Mouse (Mus musculus): ENCODE data around the gene Lcor. TPM values are rescaled to one million over a fixed set of nuclear protein-coding genes. Genes with fewer than 3 reads are reported as not detected.

Lcor gene
- total RNA-seq, 2 experiments from 2014 or later, result 19.0 to 21.4 TPM

DNA sequence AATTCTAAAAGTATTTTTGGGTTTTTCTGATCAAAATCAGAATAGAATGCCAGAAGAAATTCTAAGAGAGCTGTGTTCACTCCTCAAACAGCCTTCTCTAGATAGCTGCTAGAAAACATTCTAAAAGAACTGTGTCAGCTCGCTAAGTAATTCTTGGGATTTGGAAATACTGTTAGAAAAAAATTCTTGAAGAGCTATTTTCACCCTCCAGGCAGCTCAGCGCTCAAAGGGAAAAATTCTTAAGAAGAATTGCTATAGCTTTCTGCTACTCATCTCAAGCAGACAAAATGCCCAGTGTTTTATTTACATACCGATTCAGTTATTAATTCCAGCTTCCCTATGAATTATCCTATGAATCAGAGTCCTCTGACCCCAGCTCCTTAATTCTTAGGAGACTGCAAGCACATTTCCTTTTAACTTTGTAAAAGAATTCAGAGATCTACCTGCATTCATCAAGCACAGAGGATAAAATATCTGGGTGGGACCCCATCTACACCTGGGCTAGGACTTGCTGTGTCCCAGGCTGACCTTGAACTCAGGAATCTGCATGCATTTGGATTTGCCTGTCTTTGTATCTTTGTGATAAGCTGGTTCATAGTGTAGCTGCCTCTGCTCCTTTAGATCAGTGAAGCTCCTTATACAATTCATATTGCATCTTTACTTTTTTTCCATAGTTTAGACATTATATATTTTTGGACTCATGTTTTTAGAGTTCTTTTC is 5.7 kb upstream of the Lcor start:
- no peak for DNase-seq

GRCm38 (mm10) chr19:41481030-41481886 is 1.2 kb upstream of the Lcor start:
- DNase-seq, result peak; percentile 4 to 30

DNA sequence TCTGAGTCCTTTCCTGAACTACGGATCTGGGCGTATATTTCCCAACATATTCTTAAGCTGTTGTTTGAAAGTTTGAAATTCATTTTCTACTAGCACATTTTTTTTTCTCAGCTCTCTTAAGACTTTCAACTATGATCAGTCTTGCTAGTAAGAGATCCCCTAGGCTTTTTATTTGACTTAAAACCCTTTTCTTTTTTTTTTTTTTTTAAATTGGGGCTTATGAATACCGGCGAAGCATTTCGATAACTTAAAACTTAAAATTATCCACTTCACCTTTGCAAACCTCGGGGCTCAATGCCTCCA is 599 bp upstream of the Lcor start:
- DNase-seq, result no peak

- DNase-seq, result peak; percentile 55 to 63
Observed at GRCm38 (mm10) chr19:41482909-41483444, 540 bp downstream of the Lcor start.

DNA sequence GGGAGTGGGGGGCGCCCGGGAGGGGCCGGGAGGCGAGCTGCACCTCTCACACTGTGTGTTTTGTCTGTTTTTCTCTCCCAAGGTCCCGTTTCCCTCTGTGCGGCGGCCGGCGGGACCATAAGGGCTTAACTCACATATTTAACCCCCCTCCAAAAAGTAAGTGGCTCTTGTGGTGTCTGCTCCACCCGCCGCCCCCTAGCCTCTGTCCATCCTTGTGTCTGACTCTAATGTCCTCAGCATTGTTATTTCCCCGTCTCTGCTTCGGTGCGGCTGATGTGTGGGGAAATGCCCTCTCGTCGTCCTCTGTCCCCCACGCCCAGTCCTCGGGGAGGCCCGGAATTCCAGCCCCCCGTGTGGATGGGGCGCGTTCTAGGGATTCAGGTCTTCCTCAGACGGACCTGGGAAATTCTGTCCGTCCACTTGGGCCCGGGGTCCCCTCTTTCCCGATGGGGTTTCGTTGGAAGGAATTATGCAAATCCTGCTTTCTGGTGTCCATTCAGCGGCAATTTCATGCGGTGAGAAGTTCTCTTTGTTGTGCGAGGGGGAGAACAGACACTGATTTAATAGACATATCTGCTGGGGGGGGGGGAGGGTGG is 1.1 kb downstream of the Lcor start:
- DNase-seq, result peak in 1 of 2 experiments; percentile 20

DNA sequence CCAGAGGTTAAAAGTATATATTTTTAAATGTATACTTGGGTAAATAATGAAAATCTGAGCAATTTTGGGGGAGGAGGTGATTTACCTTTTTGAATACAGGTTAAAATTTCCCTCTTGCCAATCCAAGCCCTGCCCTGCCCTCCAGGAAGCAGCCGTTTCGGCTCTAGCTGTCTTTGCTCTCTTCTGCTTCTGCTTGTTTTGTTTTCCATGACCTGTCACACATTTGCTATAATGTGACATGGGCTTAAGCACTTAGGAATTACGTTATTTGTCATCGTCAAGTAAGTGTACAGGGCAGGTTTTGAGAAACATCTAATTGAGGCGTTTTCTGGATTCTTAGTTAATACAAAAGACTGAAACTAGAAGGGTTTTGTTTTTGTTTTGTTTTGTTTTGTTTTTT is 1.9 kb downstream of the Lcor start:
- DNase-seq, result no peak

GRCm38 (mm10) chr19:41495382-41496032 is 13.1 kb downstream of the Lcor start:
- DNase-seq, result no peak

GRCm38 (mm10) chr19:41496058-41496457 is 13.6 kb downstream of the Lcor start:
- DNase-seq, result no peak

GRCm38 (mm10) chr19:41507872-41508271 is 25.4 kb downstream of the Lcor start:
- DNase-seq, result no peak

- DNase-seq, result no peak
Observed at GRCm38 (mm10) chr19:41514836-41515235, 32.4 kb downstream of the Lcor start.

- DNase-seq, result no peak
Observed at GRCm38 (mm10) chr19:41515549-41515948, 33.1 kb downstream of the Lcor start.

- no peak for DNase-seq
Observed at GRCm38 (mm10) chr19:41517006-41517405, 34.6 kb downstream of the Lcor start.

- DNase-seq, result no peak
Observed at GRCm38 (mm10) chr19:41519121-41519520, 36.7 kb downstream of the Lcor start.

DNA sequence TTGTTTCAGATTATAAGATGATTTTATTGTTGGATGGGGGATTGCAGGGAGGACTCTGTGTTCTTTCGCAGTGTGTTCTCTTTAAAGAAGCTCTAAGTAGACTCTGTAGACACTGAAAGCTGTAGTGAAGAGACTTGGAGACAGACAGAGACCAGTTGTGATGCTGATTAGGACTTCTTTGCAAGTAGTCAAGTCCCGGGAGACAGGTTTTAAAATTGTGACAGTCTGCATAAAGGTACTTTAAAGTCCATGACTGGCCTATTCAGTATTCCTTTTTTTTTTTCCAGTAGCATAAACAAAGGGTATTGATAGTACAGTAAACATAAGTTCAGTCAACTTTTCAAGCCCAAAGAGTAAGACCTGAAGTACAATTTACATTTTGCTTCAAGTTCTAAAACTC is 39.8 kb downstream of the Lcor start:
- no peak for DNase-seq

DNA sequence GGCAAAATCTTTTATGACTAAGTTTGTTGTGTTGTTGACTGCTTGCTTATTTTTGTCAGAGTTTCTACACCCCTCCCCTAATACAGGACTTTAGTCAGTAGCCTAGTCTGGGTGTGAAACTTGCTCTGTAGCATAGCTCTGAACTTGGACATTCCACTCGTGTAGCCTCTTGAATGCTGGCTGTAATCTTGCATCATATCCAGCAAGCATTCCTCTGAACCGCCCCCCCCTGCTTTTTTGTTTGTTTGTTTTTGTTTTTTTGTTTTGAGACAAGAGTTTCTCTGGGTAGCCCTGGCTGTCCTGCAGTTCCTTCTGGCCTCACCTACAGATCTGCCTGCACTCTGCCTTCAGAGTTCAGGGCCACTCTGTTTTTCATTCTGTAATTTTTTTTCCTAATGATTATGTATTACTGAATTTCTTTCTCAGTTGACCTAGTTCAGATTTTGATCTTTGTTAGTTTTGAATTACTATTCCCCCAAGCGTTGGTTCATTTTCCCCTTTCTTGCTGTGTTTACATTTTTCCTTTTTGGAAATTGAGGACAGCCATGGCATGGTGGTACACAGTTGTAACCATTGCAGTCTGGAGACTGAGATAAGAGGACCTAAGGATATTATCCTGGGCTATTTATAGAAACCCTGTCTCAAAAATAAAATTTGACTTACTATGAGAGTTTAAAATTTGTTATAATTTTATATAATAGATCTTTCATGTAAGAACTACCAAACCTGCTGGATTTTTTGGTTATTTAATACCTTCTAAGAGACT is 41.5 kb downstream of the Lcor start:
- no peak for DNase-seq

DNA sequence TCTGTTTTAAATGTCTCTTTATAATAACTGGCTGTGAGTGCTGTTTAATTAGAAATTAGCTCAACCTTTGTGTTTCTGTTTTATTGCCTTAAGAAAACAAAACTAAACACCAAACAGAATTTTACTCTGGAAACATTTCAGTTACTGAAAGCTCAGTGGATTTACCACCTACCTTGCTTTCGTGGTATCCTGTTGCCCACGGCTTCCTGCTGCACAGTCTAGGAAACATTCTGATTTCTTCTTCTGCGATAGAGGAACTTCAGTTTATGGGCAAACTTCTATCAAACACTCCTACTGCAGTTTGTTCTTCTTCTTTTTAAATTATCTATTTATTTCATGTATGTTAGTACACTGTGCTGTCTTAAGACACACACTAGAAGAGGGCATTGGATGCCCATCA is 46.7 kb downstream of the Lcor start:
- no peak for DNase-seq

- no peak for DNase-seq
Observed at GRCm38 (mm10) chr19:41534021-41534420, 51.6 kb downstream of the Lcor start.

- DNase-seq, result peak in 1 of 2 experiments; percentile 19
Observed at GRCm38 (mm10) chr19:41556981-41557380, 74.5 kb downstream of the Lcor start.

DNA sequence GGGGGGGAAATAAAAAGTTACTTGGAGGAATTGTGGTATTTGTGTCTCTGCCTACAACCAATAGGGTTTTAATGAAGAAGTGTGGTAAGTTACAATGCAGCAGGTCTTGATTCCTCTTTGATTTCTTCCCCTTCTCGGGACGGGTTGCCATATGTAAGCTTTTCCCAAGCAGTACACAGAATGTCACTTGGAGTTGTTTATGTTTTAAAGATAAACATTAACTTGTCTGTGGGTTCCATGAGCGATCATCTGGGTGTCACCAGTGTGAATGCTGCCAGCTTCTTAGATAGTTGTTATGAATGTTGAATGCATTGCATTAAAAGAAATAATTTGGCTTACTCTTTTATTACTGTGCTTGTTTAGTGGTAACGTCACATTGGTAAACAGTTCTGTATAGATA is 75.1 kb downstream of the Lcor start:
- no peak for DNase-seq

DNA sequence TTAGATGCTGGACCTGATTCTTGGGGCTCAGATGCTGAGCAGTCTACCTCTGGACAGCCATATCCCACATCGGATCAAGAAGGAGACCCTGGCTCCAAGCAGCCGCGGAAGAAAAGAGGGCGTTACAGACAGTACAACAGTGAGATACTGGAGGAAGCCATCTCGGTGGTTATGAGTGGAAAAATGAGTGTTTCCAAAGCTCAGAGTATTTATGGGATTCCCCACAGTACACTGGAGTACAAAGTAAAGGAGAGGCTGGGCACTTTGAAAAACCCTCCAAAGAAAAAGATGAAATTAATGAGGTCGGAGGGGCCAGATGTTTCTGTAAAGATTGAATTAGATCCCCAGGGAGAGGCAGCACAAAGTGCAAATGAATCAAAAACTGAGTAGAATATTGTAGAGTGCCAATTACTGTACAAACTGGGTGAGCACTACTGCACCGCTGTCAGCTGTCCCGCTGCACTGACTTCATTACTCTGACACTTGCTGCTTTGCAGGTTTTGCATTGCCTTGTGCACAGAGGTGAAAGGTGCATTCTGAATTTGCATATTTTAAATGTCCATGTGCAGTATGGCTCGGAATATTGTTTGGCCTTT is 76.6 kb downstream of the Lcor start:
- no peak for DNase-seq

DNA sequence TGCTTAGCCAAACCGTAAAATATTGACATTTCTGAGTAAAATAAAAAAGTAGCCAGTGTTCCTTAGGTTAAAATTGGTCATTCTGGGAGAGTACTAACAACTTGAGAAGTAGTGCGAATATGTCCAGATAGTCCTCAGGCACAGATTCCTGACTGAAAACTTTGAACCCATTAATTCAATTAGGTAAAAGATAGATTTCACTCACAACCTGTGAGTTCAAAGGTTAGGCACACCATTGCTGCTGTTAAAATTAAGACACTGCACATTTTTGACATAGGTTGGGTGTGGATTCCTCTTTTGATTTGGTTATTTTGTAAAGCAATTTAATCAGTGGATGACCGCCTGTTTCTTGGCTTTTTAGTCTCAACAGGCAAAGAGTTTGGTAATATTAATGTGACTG is 78.4 kb downstream of the Lcor start:
- no peak for DNase-seq

- no peak for DNase-seq
Observed at GRCm38 (mm10) chr19:41568791-41569190, 86.4 kb downstream of the Lcor start.
